Mouse (Mus musculus) urinary bladder, postnatal 14 days (tissue): ENCODE measurements at regions not wholly inside any gene's neighbourhood (a gene's known extent, or its start where the extent isn't known, plus 50 kb on each side); places are given as distances from the start of the nearest gene placed in this dataset.

ENCODE experiments used
- DNase-seq: peaks from one replicate; pipeline ENCODE4 v3.0.0; 2021; ENCODE audit warnings: low spot score

DNA sequence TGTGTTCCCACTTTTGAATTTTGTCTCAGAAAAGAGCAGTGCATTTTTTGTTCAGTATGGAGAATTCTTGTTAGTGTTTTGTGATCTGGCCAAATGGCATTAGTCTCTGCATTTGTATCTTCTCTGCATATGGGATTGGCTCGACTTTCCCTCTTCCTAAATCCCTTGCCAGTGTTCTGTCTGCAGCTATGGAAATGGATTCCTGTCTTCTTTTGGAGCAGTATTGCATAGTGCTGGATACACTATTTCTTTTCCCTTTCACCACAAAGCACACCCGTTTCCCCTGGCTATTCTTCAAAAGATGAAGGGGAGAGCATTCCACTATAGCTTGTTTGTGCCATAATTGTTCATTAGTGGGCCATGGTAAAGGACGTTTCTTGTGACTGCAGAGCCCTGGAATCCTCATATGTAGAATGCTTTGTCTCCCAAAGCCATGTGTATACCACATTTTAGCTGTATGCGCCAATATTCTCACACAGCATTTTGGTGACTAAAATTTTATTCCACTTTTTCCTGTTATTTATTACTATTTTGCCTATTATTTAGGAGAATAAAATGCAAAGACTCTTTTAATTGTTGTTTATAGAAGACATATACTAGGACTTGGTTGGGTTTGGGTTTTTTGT, 197.8 kb downstream of the Hs3st1 start:
- DNase-seq: no peak

DNA sequence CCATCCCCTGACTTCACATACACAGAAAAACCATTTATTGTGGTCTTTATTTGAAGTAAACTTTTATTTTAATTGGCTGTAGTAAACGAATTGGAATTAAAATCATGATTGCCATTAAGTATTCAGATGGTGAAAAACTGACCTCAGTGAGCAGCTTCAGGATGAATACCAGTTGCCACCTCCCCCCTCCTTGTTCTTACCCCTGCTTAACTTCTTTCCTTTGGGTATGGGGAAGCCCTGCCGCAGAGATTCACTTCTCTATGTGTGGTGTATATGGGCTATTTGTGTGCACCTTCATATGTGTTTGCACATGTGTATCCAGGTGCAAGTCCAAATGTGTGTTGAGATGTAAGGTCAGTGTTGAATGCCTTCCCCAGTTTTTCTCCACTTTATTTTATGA, 218.2 kb downstream of the Hs3st1 start:
- DNase-seq: no peak

DNA sequence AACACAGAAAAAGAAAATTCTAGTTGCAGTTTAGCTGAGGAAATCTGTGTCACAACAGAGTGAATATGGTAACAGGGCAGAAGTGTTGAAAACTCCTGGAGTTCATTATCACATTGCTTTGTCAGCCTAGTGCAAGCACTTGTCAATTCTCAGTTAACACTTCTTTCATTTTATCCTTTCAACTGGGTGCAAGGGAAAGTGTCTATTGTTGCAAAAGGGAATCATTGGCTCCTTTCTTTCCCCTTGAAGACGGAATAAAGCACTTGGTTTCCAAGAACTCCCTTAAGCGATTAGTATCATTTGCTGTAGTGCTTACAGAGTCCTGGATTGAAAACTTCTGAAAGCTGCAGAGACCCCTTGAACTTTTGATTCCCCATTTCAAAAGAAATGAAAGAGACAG, 218.9 kb downstream of the Hs3st1 start:
- no peak for DNase-seq

DNA sequence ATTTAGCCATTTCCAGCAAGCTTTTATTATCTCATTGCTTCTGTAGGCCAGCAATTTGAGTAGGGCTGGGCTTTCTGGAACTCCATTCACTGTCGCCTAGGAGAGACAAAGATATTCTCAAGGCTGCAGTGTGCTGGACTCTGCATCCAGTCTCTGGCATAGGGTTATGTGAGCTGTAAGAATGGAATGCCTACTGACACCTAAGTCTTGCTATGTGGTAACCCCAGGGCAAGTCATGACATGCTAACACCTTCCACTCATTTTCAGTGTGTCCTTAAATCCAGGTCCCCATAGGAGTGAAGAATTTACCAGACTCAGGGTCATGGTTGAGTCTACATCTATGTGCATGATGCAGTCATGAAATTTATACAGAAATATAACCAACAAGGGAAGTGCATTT, 245.0 kb downstream of the Hs3st1 start:
- DNase-seq: no peak

- DNase-seq: no peak
Measured at GRCm38 (mm10) chr5:39482756-39483155, 272.5 kb downstream of the Hs3st1 start.

- no peak for DNase-seq
Measured at GRCm38 (mm10) chr5:39458116-39458525, 297.2 kb downstream of the Hs3st1 start.

- DNase-seq: no peak
Measured at GRCm38 (mm10) chr5:39453706-39454105, 301.6 kb downstream of the Hs3st1 start.

DNA sequence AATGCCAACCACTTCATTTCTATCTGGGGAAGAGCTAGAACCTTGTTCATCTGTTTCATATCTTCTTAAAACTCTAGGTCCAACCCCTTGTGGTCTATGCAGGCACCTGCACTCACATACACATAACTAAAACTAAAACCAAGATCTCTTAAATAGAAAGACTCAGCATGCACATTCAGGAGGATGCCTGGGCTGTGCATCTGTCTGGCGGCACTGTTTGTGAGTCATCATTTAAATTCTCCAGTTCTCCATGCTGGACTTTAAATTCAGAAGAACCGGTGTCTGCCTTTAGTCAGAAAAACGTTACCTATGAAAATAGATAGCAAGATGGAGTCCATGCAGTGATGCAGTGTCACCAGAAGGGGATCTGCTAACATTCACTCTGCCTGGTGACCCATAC, 314.5 kb downstream of the Hs3st1 start:
- no peak for DNase-seq

- DNase-seq: peak; percentile 11
Measured at GRCm38 (mm10) chr5:39437463-39438201, 317.6 kb downstream of the Hs3st1 start.

- DNase-seq: no peak
Measured at GRCm38 (mm10) chr5:39426053-39426452, 329.2 kb downstream of the Hs3st1 start.

DNA sequence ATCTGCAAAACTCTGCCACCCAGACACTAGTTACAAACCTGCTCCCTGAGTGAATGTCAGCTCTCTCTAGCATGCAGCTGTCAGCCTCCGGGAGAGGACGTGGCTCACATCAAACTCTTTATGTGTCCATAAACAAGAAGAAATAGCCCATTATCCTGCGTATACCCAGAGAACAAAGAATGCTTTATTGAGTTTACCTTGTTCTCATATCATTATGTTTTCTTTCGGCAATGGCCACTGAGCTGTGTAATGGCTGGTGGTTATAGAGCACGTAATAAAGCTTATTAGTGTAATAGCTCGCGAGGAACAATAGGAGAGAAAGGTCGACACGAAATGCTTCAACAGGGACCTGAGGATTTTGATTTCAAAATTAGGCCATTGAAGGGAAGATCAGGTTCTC, 331.6 kb downstream of the Hs3st1 start:
- no peak for DNase-seq

- DNase-seq: no peak
Measured at GRCm38 (mm10) chr5:39418795-39419194, 336.5 kb downstream of the Hs3st1 start.

DNA sequence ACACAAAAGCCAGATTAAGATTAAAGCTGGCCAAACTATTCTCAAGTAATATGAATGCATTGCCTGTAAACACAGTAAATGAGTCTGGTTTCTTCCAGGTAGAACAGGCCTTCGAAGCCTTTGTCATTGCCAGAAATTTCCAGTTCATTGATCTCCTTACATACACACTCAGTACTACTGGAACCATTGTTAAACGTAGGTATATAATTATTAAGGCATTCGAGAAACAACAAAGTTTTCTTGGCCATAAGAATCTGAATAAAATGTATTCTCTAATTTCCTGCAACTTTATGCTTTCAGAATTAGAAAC, 337.5 kb downstream of the Hs3st1 start:
- DNase-seq: no peak

DNA sequence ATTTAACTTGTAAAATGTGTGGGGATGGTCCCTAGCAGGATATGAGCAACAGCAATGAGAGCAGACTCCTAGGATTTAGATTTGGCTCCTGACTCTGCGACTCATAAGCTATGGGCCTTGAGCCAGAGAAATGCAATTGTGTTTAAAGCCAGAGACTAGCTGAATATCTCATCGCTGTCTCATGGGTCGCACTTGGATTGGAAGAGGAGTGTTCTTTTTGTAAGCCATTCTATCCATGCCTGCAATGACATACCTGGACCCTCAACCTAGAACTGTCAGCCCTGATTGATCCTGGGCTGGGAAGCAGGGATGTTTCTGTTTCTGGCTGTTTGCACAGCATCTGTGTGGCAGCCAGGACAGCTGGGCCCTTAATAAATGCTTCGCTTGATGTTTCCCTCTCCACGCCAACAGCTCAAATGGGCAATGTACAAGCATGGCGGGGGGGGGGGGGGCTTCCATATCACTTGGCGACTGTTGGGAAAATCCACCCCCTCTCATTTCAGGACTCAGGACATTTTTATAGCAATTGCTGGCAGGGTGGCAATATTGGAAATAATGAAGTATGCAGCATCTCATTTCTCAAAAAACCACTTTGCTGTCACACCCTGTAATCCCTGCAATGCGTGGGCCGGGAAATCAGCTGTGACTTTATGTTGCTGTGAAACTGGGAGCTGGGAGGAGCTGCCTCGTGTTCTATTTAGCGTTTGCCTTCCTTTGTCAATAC, 338.0 kb downstream of the Hs3st1 start:
- no peak for DNase-seq

DNA sequence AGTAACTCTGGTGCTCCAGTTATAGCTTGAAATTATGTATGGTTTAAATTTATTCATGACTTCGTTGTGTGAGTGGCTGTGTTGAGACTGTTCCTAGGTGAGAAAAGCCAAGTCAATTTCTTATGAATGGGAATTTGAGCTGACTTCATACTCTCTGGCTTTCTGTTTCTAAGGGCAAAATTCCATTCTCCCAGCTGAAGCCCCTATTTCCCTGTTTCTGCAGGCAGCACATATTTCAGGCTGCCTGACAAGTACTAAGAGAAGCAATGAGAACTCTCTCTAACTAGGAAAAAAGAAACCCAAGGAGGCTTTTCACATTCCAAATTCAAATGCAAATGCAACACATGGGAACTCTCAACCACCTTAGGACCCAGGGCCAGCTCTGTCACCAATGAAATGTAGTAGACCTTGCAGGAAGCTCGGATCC, 338.7 kb downstream of the Hs3st1 start:
- DNase-seq: no peak

DNA sequence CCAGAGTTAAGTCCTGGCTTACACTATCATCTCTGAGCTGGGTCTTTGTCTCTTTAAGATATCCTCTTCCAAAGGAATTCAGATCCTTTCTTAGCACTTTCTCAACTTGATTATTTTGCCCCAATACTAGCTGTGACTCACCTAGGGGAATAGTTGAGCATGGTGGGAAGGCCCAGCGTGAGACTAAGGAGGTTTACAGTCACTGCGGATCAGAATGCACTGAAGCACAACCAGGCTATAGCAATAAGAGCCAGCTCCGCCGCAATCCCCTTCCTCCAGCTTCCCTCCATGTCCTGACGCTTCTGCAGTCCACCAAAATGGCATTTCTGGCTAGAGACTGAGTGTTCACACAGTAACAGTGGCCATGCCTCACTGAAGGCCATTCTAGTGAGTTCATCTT, 342.5 kb downstream of the Hs3st1 start:
- no peak for DNase-seq

DNA sequence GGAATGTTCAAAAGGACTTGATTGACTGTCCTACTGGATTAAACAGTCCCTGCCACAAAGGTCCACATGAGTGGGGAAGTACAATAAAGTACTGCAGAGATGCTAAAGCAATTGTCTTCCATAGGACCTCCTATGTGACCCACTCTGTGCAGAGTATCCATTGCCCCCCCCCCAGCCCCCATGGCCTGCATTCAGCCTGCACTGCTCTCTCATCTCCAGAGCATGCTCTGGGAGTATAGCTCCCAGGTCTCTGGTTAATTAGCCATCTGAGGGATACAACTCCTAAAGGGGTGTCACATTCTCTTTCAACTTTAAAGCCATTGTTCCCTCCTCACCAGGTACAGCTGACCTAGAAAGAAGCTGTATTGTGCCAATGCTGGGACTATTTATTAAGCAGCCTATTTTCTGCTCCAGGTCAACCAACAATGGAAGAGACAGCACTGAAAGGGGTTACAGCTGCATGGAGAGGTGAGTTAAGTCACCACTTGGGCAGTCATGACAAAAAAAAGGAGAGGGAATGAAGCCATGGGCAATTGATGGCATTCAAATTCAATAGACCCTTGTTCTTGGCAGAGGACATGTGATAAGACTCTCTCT, 364.8 kb downstream of the Hs3st1 start:
- no peak for DNase-seq

DNA sequence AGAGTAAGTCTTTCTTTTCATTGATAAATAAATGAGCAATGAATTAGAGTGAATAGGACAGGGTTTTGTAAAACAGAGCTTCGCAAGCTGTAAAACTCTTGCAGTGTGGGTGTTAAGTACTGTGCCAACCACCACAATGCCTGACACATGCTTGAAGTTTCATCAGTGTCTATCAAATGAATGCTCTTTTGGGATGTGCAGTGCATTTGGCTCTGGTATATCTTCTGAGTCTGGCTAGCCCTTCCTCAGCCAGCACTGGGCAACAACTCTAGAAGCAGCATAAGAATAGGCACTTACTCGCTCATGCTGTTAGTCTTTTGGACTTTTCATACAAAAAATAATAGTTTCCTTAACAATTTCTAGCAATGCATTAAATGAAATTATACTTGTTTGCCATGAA, 370.9 kb downstream of the Hs3st1 start:
- no peak for DNase-seq

DNA sequence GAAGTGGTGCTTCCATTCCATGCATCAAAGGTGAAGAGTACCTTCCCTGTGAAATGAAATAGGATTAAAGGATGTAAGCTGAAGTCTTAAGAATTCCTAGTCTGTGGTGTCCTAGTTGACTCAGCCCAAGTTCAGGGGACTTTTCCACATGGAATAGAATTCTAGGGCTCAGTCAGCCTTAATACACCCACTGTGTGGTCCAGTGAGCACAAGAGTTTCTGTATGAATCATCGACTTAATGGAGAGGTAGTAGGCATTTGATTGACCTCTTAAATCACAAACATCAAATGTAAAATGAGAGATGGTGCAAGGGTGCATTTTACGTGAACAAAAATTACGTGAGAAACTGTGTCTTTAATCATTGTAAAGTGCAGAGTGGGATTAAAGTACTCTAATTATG, 381.1 kb downstream of the Hs3st1 start:
- DNase-seq: no peak

DNA sequence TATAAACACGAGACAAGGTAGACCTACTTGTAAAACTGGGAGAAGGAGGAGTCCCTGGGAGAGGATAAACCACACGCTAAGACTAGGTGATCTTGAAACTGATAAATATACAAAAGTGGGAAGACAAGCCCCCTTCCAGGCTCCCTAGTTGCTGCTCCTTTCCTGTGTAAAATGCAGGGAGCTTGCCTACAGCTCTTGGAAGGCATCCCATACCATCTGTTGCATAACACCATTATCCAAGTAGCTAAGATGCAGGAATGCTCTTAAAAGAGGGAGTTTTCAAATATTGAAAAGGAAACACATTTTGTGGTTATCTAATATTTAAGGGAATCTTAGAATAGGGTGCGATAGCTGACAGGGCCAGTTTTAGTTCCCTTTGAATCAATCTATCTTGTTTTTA, 406.6 kb downstream of the Hs3st1 start:
- DNase-seq: no peak

DNA sequence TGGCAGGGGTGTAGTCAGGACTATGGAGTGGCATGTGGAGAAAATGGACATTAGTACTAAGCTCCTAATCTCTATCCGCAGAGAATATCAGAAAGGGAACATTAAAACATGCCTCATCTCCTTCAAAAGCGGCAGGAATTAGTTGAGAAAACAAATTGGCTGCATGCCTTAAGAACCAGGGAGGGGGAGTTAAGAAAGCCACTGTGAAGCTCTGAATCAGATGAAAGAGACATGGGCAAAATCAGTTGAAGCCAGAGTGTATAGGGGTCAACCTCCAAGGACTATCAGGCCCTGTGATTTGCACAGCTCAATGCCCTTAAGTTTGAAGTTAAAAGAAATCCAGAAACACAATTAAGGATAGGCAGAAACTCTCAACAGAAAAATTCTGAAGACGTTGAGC, 408.3 kb downstream of the Hs3st1 start:
- DNase-seq: no peak

GRCm38 (mm10) chr5:39337917-39338316, 417.4 kb downstream of the Hs3st1 start:
- no peak for DNase-seq

- no peak for DNase-seq
Measured at GRCm38 (mm10) chr5:39336484-39336985, 418.7 kb downstream of the Hs3st1 start.
